Mouse (Mus musculus) stomach, postnatal 0 days (tissue): ENCODE results near the gene Ptchd3. TPM values are rescaled to one million over a fixed set of nuclear protein-coding genes. Genes with fewer than 3 reads are reported as not detected.
A peak's percentile ranks its signal among the peaks of the same experiment; 100 is the strongest.

Experiments used
- ATAC-seq: fragments of 200-750 bp; cut with Nextera tagmentation; 2 replicates; pipeline ENCODE4 v1.8.0; 2017; ENCODE audit not compliant: low FRiP score, low TSS enrichment
- DNase-seq: peaks from one replicate; pipeline ENCODE4 v3.0.0-alpha.2; 2016; ENCODE audit warnings: low spot score
- H3K27ac ChIP-seq: fragments of 300-500 bp; sonication (generic); replicated peaks from 2 replicates; pipeline ENCODE4 v1.5.1; 2014; ENCODE audit warnings: mild to moderate bottlenecking, control low read depth
- H3K27me3 ChIP-seq: fragments of 300-500 bp; sonication (generic); 2 replicates; pipeline ENCODE4 v1.6.1; 2014; ENCODE audit warnings: low read length; ENCODE audit not compliant: control insufficient read depth, insufficient read depth
- H3K36me3 ChIP-seq: fragments of 300-500 bp; sonication (generic); 2 replicates; pipeline ENCODE4 v1.6.1; 2014; ENCODE audit warnings: low read length, mixed read lengths; ENCODE audit not compliant: control insufficient read depth, insufficient read depth
- H3K4me1 ChIP-seq: fragments of 300-500 bp; sonication (generic); replicated peaks from 2 replicates; pipeline ENCODE4 v1.6.1; 2014; ENCODE audit warnings: antibody characterized with exemption; ENCODE audit not compliant: control insufficient read depth, insufficient read depth
- H3K4me2 ChIP-seq: fragments of 300-500 bp; sonication (generic); replicated peaks from 2 replicates; pipeline ENCODE4 v1.6.1; 2014; ENCODE audit warnings: low read depth, mild to moderate bottlenecking, control low read depth, moderate library complexity
- H3K4me3 ChIP-seq: fragments of 300-500 bp; sonication (generic); 2 replicates; pipeline ENCODE4 v1.5.1; 2014; ENCODE audit warnings: low read depth, low read length, control low read depth
- H3K9ac ChIP-seq: fragments of 300-500 bp; sonication (generic); 2 replicates; pipeline ENCODE4 v1.6.1; 2014; ENCODE audit warnings: mild to moderate bottlenecking, low read length, control low read depth, mixed read lengths
- H3K9me3 ChIP-seq: fragments of 300-500 bp; sonication (generic); 2 replicates; pipeline ENCODE4 v1.6.1; 2016; ENCODE audit warnings: low read length; ENCODE audit not compliant: control insufficient read depth
- CTCF ChIP-seq: IDR thresholded peaks from 2 replicates; pipeline ENCODE4 v1.5.1; 2016; ENCODE audit warnings: antibody characterized with exemption, low read depth, mild to moderate bottlenecking, moderate library complexity
- EP300 ChIP-seq: optimal IDR thresholded peaks from 2 replicates; pipeline ENCODE3; 2016; ENCODE audit warnings: antibody characterized with exemption
- WGBS: fragments of 180-500 bp; shearing (Covaris S2); extraction: QIAGEN DNeasy Blood & Tissue Kit; methylation state at CpG from one replicate; pipeline ENCODE4 v1.1.7; 2014; 5-methylcytosine and 5-hydroxymethylcytosine counted together
- polyA plus RNA-seq: library from polyadenylated mRNA; unstranded; fragments of >200 nt; fragmentation: Nextera tagmentation; extraction: Ambion mirVana; gene quantifications from 2 replicates; pipeline ENCODE4 v1.2.1, GENCODE M21; 2015

Gene Ptchd3
- polyA plus RNA-seq, result 0.05 TPM in 1 of 2 replicates, not detected in the other

DNA sequence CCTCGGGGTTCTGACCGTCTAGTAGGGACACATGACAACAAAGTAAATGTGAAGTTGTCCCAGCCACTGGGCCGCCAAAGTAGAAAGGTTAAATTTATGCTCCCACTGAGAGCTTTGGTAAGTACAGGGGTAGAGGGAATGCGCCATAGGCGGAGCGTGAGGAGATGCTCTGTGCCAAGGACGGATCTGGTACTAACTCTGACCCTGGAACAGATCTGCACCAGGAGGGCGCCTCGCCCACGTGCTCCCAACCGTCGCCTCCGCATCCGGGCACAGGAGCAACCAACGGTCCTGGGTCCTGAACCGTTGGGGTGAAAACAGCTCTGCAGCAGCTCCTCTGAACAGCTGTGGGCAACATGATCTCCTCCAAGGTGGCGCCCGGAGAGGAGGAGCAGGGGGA lies at the start of gene Ptchd3:
Ptchd3 (plus strand) TSS at position 301 of the 400 bp plus-strand sequence.
- DNase-seq (no peak), ATAC-seq (no peak)
- Histone ChIP-seq H3K4me1 (no peaks in the 10 kb centered on the region), H3K36me3 (no peaks in the 10 kb centered on the region), H3K4me3 (no peak within 1 kb of the TSS), H3K4me2 (no peak within 1 kb of the TSS), H3K27me3 (no peaks in the 10 kb centered on the region; the same call in 1 of the 2 replicates), H3K27ac (no peak within 1 kb of the TSS), H3K9ac (no peak within 1 kb of the TSS), H3K9me3 (no peaks in the 10 kb centered on the region)
- TF ChIP-seq CTCF, result no peak
- TF ChIP-seq EP300, result no peak
- WGBS, result 60% methylated on average over 18 of the region's 18 CpGs

GRCm38 (mm10) chr11:121781831-121782230 lies 48.2 kb upstream of the Ptchd3 start:
- no peaks in the 10 kb centered on the region for H3K36me3 ChIP-seq
- H3K4me1 ChIP-seq, result no peaks in the 10 kb centered on the region
- DNase-seq (no peak), ATAC-seq (no peak)
- no peak overlapping the region for H3K9ac ChIP-seq
- TF ChIP-seq CTCF (no peak), EP300 (no peak)
- H3K27me3 ChIP-seq, result no peaks in the 10 kb centered on the region
- H3K4me3 ChIP-seq, result no peak overlapping the region
- WGBS, result 89% methylated on average over 1 of the region's 1 CpGs
- no peaks in the 10 kb centered on the region for H3K9me3 ChIP-seq
- no peak overlapping the region for H3K27ac ChIP-seq
- H3K4me2 ChIP-seq, result no peak overlapping the region

DNA sequence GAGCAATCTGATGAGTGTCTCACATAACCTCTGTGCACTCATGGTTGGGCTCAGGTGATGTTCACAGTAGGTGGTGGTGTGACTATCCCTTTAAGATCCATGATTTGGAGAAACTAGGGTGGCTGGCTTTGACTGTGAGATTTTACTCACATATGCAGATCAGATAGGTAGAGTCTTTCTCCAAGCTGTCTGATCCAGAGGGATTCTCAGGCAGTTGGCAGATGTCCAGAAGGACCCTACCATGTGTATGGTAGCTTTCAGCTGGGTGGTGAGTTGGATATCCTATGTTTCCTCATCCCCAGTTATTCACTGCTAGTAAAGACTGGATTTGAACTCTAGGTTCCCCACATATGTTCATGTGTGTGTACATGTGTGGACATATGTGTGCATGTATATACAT lies 42.6 kb upstream of the Ptchd3 start:
- TF ChIP-seq CTCF (no peak), EP300 (no peak)
- Histone ChIP-seq H3K27ac (no peak overlapping the region), H3K27me3 (no peaks in the 10 kb centered on the region), H3K4me1 (no peaks in the 10 kb centered on the region), H3K9me3 (no peaks in the 10 kb centered on the region), H3K4me3 (no peak overlapping the region), H3K9ac (no peak overlapping the region), H3K36me3 (no peaks in the 10 kb centered on the region), H3K4me2 (no peak overlapping the region)
- ATAC-seq (no peak), DNase-seq (no peak)

GRCm38 (mm10) chr11:121789566-121789965 lies 40.5 kb upstream of the Ptchd3 start:
- Histone ChIP-seq H3K4me3 (no peak overlapping the region), H3K36me3 (no peaks in the 10 kb centered on the region), H3K4me1 (no peaks in the 10 kb centered on the region), H3K9me3 (no peaks in the 10 kb centered on the region), H3K27me3 (no peaks in the 10 kb centered on the region), H3K4me2 (no peak overlapping the region), H3K9ac (no peak overlapping the region), H3K27ac (no peak overlapping the region)
- DNase-seq, result peak; percentile 9
- TF ChIP-seq EP300 (no peak), CTCF (no peak)
- no peak for ATAC-seq
- WGBS, result 63% methylated on average over 3 of the region's 3 CpGs

- no peaks in the 10 kb centered on the region for H3K36me3 ChIP-seq
- no peaks in the 10 kb centered on the region for H3K27me3 ChIP-seq
- no peak overlapping the region for H3K9ac ChIP-seq
- H3K4me1 ChIP-seq, result no peaks in the 10 kb centered on the region
- peak overlapping the region; percentile 56 for H3K27ac ChIP-seq
- no peak for TF ChIP-seq CTCF
- no peak for TF ChIP-seq EP300
- no peak; the same call in 1 of the 2 replicates for ATAC-seq
- H3K4me2 ChIP-seq, result no peak overlapping the region
- no peak overlapping the region for H3K4me3 ChIP-seq
- peak; percentile 12 for DNase-seq
- 54% methylated on average over 2 of the region's 2 CpGs for WGBS
- H3K9me3 ChIP-seq, result no peaks in the 10 kb centered on the region
Measured at GRCm38 (mm10) chr11:121790671-121791094, 39.4 kb upstream of the Ptchd3 start.

- Histone ChIP-seq H3K27ac (no peak overlapping the region), H3K36me3 (no peaks in the 10 kb centered on the region), H3K9ac (no peak overlapping the region), H3K9me3 (no peaks in the 10 kb centered on the region), H3K4me2 (no peak overlapping the region), H3K4me3 (no peak overlapping the region), H3K27me3 (no peaks in the 10 kb centered on the region), H3K4me1 (no peaks in the 10 kb centered on the region)
- peak; percentile 6 for DNase-seq
- 54% methylated on average over 3 of the region's 3 CpGs for WGBS
- ATAC-seq, result no peak
- TF ChIP-seq EP300, result no peak
- no peak for TF ChIP-seq CTCF
Measured at GRCm38 (mm10) chr11:121791446-121791845, 38.6 kb upstream of the Ptchd3 start.
